Mouse (Mus musculus): ENCODE results near the gene Cd40lg. TPM values are rescaled to one million over a fixed set of nuclear protein-coding genes. Genes with fewer than 3 reads are reported as not detected.

Gene Cd40lg
- total and polyA plus RNA-seq, 3 experiments: 0.19 to 0.21 TPM; not detected in 1

DNA sequence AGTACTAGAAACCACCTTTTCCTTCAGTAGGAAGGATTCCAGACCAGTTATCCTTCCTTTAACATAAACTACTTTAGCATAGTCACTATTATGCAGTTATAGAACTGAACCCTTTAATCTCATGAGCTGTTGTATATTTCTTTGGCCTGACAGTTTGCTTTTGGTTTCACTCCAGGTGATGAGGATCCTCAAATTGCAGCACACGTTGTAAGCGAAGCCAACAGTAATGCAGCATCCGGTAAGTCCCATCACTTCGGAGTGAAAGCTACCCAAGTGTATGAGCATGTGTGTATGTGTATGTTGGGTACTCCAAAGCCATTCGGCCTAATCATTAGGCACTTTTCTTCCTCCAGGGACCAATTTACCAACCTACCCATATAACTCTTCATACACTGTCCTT is 7.6 kb downstream of the Cd40lg start:
- no peak overlapping the region for H3K27ac ChIP-seq (ENCODE audit: insufficient read depth, low read depth)
- in situ Hi-C loops (cut with MboI; ENCODE audit: low pct_ligation_motif_present, low pct_unique_long_range_greater_than_20kb, low sequenced_read_pairs) (no loop called here), dilution Hi-C loops (cut with MboI; ENCODE audit: extremely low pct_ligation_motif_present, extremely low pct_unique_long_range_greater_than_20kb, low sequenced_read_pairs) (no loop called here)
- no peak overlapping the region for H3K9ac ChIP-seq (ENCODE audit: insufficient read depth, low read depth)
- H3K79me2 ChIP-seq (replicated peaks; ENCODE audit: control insufficient read depth, extremely low read depth, insufficient read depth, poor library complexity, severe bottlenecking): no peaks in the 10 kb centered on the region
- H3K4me2 ChIP-seq (ENCODE audit: insufficient read depth, low read depth, poor library complexity, severe bottlenecking): no peak overlapping the region
- no peaks in the 10 kb centered on the region for H3K27me3 ChIP-seq (replicated peaks)
- H3K4me1 ChIP-seq (ENCODE audit: control insufficient read depth in 1 of 2, insufficient read depth in 2 of 2): no peaks in the 10 kb centered on the region
- no peaks in the 10 kb centered on the region for H3K36me3 ChIP-seq (replicated peaks in 1 of 2; ENCODE audit: control insufficient read depth in 1 of 2, insufficient read depth in 1 of 2, low read length in 1 of 2)
- no peak for TF ChIP-seq POLR2A (IDR thresholded peaks at IDR 0.05; ENCODE audit: low read depth, low read length)
- H3K9me3 ChIP-seq (replicated peaks; ENCODE audit: low read length): no peaks in the 10 kb centered on the region
- no peak for DNase-seq (ENCODE audit: extremely low read depth)
- no peak overlapping the region for H3K4me3 ChIP-seq (replicated peaks in 1 of 3; ENCODE audit: low read depth in 2 of 3, low read length in 2 of 3, poor library complexity in 1 of 3)

DNA sequence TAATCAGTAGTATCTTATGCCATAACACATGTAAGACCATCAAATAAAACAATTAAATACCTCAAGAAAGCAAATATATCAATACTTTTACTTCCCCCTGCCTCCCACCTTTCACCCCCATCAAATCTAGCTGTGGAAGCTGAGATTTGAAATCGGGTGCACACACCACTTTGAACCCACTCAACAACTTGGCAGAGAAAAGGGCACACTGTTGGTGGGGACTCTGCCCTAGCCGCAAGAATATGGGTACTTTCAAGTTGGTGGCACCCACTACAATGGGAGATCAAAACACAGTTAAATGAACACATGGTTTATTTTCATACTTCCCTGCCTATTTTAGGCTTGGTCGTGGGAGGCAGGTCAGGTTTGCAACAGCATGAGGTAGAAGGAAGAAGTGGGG is 9.9 kb downstream of the Cd40lg start:
- Histone ChIP-seq H3K36me3 (replicated peaks in 1 of 2; ENCODE audit: control insufficient read depth in 1 of 2, insufficient read depth in 1 of 2, low read length in 1 of 2) (no peaks in the 10 kb centered on the region), H3K9me3 (replicated peaks; ENCODE audit: low read length) (no peaks in the 10 kb centered on the region), H3K4me3 (replicated peaks in 1 of 3; ENCODE audit: low read depth in 2 of 3, low read length in 2 of 3, poor library complexity in 1 of 3) (no peak overlapping the region), H3K4me2 (ENCODE audit: insufficient read depth, low read depth, poor library complexity, severe bottlenecking) (no peak overlapping the region), H3K9ac (ENCODE audit: insufficient read depth, low read depth) (no peak overlapping the region), H3K4me1 (ENCODE audit: control insufficient read depth in 1 of 2, insufficient read depth in 2 of 2) (no peaks in the 10 kb centered on the region), H3K79me2 (replicated peaks; ENCODE audit: control insufficient read depth, extremely low read depth, insufficient read depth, poor library complexity, severe bottlenecking) (no peaks in the 10 kb centered on the region), H3K27me3 (replicated peaks) (no peaks in the 10 kb centered on the region), H3K27ac (ENCODE audit: insufficient read depth, low read depth) (no peak overlapping the region)
- DNase-seq (ENCODE audit: extremely low read depth): no peak
- dilution Hi-C loops (cut with MboI; ENCODE audit: extremely low pct_ligation_motif_present, extremely low pct_unique_long_range_greater_than_20kb, low sequenced_read_pairs) (no loop called here), in situ Hi-C loops (cut with MboI; ENCODE audit: low pct_ligation_motif_present, low pct_unique_long_range_greater_than_20kb, low sequenced_read_pairs) (no loop called here)
- TF ChIP-seq SIN3A (IDR thresholded peaks at IDR 0.05; ENCODE audit: low read length) (no peak), ZNF384 (IDR thresholded peaks at IDR 0.05; ENCODE audit: low read depth, low read length) (no peak), SMC3 (IDR thresholded peaks at IDR 0.05; ENCODE audit: low read depth, low read length) (no peak), IRF4 (IDR thresholded peaks at IDR 0.05; ENCODE audit: low read depth, low read length) (no peak), NELFE (IDR thresholded peaks at IDR 0.05; ENCODE audit: low read depth, low read length) (no peak), GABPA (IDR thresholded peaks at IDR 0.05; ENCODE audit: insufficient replicate concordance, low read depth, low read length) (no peak), MAX (IDR thresholded peaks at IDR 0.05; ENCODE audit: low read length) (no peak), TBP (conservative IDR thresholded peaks at IDR 0.05; ENCODE audit: low read depth, low read length) (no peak), JUND (conservative IDR thresholded peaks at IDR 0.05; ENCODE audit: low read depth, low read length) (no peak), TCF12 (IDR thresholded peaks at IDR 0.05; ENCODE audit: low read depth, low read length) (no peak), MXI1 (IDR thresholded peaks at IDR 0.05; ENCODE audit: low read depth, low read length) (no peak), ZKSCAN1 (IDR thresholded peaks at IDR 0.05; ENCODE audit: borderline replicate concordance, low read depth, low read length) (no peak), ELF1 (IDR thresholded peaks at IDR 0.05; ENCODE audit: low read depth, low read length) (no peak), HCFC1 (IDR thresholded peaks at IDR 0.05; ENCODE audit: low read depth, low read length) (no peak), E2F4 (IDR thresholded peaks at IDR 0.05; ENCODE audit: insufficient replicate concordance, low read depth, low read length) (no peak), UBTF (IDR thresholded peaks at IDR 0.05; ENCODE audit: low read depth, low read length) (no peak), USF2 (conservative IDR thresholded peaks at IDR 0.05; ENCODE audit: low read depth, low read length) (no peak), ZMIZ1 (IDR thresholded peaks at IDR 0.05; ENCODE audit: low read depth, low read length) (no peak)
